Mouse (Mus musculus) megakaryocyte progenitor cell, adult 5-6 weeks (primary cell): ENCODE measurements at regions not wholly inside any gene's neighbourhood (a gene's known extent, or its start where the extent isn't known, plus 50 kb on each side); places are given as distances from the start of the nearest gene placed in this dataset.

Source experiments
- ATAC-seq: replicated peaks from 2 replicates; pipeline ENCODE4 v1.8.0; 2016; ENCODE audit warnings: mild to moderate bottlenecking, moderate TSS enrichment, inconsistent platforms; ENCODE audit not compliant: poor library complexity

DNA sequence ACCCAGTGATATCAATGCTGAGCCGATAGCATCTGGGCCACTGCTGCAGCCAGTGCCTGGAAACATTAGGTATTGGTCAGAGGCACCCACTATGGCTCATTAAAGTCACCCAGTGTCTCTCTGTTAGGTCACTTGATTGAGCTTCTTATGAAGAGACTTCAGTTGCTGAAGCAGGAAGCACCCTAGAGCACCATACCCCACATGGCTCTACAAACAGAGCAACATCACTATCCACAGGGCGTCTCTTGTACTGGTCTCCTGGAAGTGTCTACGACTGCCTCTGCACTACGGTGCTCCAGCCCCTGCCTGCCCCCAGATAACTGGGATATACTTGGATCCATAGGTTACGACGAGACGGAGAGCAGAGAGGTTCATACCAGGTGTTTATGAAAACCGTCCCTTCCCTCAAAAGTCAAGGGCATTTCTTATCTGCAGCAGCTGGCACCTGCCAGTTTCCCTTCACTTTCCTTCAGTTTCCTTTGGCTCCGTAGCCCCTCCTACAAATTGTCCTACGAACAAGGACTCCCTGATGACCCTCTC, 100.6 kb upstream of the Fut8 start:
- ATAC-seq: no peak

GRCm38 (mm10) chr12:77135661-77136060, 102.3 kb upstream of the Fut8 start:
- ATAC-seq: no peak

- ATAC-seq: no peak
Observed at GRCm38 (mm10) chr12:77135067-77135466, 102.9 kb upstream of the Fut8 start.

DNA sequence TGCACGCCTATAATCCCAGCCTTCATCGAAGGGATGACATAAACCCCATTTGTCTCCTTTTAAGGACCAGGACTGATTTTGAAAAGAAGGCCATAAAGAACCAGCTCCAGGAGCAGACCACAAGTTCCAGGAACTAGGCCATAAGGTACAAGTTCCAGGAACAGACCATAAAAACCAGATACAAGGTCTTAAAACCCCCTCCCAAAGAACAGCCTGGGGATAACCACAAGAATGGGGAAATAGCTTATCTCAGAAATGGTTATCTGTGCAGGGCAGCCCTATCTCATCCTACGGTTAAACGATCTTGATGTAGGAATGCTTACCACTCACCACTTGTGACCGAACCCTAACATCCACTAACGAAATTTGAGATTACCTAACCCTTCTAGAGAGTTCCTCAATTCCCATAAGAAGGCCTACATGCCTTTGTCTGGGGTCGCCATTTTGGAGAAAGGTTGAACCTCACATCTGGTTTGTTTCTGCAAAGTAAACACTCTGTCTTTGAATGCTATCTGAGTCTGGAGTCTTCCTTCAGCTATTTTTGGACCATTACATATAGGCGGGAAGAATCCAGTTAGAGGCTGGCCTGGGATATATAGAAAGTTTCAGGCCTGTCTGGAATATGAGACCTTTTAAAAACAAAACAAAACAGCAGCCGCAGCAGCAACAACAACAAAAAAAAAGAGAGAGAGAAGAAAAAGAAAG, 103.5 kb upstream of the Fut8 start:
- ATAC-seq: peak; percentile 61

DNA sequence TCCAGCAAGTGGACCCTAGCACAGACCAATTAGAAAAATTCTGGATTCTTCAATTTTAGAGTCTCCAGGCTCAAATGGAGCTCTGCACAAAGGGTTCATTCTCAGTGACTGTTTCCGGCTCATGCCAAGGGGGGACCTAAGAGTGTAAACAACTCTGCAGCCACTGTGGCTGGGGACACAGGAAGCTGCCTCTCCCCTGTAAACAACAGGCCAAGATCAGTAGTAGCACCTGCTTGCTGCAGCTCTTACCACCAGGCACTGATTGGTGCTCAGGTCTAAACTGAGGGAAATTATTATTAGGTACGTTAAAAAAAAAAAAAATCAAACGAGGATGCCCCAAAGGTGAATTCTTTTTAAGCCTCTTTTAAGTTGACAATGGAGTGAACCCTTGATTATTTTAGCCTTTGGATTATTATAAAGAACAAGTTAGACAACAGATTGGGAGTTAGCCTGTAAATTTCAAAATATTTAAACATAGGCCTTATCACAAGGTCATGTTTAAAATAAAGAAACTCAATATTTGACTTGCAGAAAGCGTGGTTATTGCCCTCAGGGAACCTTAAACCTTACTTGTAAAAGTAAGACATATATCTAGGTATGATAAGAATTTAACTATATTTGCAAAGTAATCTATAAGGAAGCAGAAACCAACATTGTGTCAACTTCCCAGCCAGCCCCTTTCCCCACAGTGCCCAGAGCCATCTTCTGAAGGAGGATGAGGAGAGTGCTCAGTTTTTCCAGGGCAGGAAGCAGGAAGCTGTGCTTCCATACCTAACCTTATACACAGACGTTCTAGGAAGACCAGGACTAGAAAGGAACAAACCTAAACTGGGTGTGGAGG, 104.2 kb upstream of the Fut8 start:
- no peak for ATAC-seq

DNA sequence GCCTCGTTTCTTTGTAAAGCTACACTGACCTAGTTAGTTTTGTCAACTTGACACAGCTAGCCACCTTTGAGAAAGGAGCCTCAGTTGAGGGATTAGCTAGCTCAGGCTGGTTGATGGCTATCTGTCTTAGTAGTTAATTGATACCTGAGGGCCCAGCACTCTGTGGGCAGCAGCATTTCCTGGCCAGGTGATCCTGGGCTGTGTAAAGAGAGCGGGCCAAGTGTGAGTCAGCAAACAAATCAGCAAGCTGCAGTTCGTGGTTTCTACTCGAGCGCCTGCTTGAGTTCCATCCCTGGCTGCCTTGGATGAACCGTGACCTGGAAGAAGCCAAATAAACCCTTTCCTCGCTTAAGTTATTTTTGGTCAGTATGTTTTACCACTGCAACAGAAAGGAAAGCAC, 106.6 kb upstream of the Fut8 start:
- 0 out of 2 replicates have a peak, but pooled peaks have one; percentile 30 for ATAC-seq

- peak; percentile 52 for ATAC-seq
Observed at GRCm38 (mm10) chr12:77130526-77130925, 107.4 kb upstream of the Fut8 start.

DNA sequence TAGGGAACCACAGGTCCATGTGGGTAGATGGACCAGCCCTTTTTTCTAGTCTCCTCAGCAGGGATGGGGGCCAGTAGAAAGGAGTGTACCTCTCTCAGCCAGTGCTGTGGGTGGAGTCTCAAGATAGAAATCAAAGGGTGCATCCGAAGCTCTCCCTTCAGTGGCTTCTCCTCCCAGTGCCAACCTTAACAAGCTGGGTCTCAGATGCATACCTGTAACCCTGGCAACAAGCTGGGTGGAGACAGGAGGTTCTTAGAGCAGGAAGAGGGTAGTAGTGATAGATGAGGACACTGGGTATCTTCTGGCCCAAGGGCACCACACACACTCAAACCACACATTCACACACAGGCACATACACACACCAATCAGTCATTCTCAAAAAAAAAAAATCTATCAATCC, 113.7 kb upstream of the Fut8 start:
- ATAC-seq: peak; percentile 23; the same call in 1 of the 2 replicates

DNA sequence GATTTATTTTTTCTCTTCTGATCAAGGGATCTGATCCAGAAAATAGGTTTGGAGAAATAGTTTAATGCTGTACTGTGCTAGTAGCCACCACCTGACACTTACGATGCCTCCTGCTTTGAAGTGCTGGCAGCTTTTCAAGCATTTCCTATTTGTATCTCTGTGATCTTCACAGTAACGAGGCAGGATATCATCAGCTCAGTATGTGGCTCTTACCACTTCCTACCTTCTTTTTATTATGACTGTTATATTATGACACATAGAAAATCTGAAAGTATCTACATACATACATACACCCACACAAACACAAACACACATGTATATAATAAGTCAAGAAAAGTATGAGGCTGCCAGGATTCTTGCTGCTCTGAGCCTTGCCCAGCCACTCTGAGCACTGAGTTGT, 124.4 kb upstream of the Fut8 start:
- ATAC-seq: no peak

- no peak for ATAC-seq
Observed at GRCm38 (mm10) chr12:77112133-77112532, 125.8 kb upstream of the Fut8 start.

- ATAC-seq: peak; percentile 68
Observed at GRCm38 (mm10) chr12:77107251-77107650, 130.7 kb upstream of the Fut8 start.

DNA sequence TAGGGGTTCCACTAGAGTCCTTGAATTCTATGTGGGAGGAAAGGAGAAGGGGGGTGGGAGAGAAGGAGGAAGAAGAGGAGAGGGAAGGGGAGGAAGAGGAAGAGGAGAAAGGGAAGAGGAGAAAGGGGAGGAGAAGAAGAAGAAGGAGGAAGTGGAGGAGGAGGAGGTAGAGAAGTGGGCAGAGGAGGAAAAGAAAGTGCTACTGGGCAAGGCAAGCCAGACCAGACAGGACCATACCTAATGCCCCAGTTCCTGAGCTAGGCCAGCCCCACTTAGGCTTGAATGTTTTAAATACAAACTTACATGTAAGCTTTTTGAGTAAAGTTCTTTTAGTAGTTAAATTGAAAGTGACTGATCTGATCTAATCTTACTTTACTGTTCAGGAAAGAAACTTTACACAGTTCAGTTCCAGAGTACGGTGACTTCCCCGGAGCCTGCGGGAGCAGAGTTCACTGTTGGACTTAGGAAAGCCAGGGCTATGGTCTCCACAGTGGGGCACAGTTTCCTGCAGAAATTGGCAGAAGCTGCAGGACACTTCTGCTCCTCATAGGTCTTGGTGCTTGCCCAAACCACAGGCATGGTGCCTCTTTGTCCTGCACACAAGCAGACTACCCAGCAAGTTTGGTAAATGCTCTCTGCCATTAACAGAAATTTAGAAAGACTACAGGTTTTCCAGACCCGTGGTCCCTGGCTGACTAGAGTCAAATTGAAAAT, 131.9 kb upstream of the Fut8 start:
- peak; percentile 16; the same call in 1 of the 2 replicates for ATAC-seq

DNA sequence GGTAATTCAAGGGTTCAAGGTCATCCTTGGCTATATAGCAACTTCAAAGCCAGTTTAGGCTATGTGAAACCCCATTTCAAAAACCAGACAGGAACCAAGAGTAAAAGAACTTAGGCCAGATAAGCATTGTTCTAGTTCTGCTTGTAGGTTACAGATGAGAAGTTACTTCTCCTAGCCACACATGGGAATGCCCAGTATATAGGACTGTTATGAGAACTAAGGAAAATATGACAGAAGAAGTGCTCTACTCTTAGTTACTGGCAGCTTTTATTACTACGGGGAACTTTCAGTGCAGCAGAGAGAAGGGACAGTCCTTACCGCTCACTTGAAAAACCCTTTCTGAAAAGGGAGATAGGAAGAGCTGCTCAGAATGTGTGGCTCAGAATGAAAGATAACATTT, 137.4 kb upstream of the Fut8 start:
- ATAC-seq: peak; percentile 26; the same call in 1 of the 2 replicates

GRCm38 (mm10) chr12:77099521-77099920, 137.5 kb upstream of the Max start:
- ATAC-seq: no peak

DNA sequence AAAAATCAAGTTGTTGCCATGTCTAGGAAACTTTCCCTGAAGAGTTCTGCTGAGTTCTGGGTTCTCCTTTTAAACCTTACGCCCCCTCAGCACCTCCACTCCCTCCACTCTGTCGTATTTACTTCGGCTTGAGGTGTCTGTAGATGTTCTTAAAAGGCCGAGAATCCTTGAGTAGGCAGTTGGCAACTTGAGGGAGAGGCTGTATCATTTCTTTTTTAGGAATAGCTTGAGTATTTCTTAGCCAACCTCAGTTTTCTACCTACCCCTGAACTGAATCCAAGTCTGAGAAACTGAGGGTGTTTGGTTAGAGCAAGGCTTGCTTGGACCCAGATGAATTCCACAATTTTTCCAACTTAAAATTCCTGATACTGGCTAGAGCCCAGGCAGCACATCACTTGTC, 136.8 kb upstream of the Max start:
- no peak for ATAC-seq

- ATAC-seq: peak; percentile 28
Observed at GRCm38 (mm10) chr12:77097831-77098230, 135.8 kb upstream of the Max start.

GRCm38 (mm10) chr12:77096461-77096860, 134.5 kb upstream of the Max start:
- ATAC-seq: no peak

DNA sequence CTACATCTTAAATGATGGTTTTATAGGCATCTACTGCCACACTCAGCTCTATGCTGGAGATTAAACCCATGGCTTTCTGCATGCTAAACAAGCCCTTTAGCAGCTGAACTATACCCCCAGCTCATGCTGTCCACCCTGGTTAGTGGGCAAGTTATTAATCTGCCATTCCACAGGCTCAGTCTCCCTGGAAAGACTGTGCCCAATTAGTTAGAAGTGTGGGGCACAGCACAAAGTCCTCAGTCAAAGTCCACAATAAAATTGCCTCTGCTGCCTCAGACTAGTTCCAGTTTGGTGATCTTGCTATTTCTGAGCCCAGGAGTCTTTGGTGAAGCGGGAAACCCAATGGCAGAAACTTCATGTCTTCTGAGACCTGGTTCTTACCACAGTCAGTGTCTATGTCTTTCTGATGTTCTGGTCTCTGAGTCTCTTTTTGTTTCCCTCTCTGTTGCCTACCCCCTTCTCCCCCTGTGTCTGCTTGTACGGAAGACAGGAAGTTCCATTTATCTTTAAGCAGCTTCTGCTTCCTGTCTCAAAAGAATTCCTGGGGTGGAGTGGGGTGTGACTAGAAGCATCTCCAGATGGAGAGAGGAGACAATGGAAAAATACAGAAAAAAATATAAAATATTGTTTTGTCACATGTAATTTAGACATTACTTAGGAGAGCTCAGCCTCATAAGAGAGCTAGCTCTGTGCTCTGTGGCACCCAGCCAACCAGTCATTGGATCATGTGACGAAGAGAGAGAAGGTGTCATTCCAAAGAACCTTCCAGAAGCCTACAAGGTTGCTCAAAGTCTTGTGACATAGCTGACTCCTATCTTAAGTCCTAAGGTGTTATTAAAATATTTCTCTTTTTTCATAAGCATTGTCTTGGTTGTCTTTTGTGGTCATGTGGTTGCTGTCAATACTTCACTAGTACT, 133.3 kb upstream of the Max start:
- peak; percentile 56 for ATAC-seq

DNA sequence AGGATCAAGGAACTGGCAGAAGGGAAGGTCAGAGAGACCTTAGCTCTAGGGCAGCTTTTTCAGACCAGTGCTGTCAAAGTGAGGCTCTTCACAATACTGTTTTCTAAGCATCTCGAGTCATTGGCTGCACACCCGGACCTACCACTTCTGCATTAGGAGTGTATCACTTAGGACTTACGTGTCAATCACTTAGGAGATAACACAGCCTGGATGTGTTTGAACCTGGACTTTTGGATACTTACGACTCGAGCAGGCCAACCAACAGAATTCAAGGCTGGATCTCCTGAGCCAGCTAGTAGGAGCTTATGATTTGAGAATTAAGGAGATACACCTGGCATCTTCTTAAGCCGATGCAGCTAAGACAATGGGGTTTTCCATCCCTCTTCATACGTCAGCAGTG, 132.2 kb upstream of the Max start:
- no peak for ATAC-seq

- no peak for ATAC-seq
Observed at GRCm38 (mm10) chr12:77092741-77093140, 130.7 kb upstream of the Max start.
